Mouse (Mus musculus) v-Abl transformed pro-B cells (cell line): Measurements from ENCODE around the gene Ugt1a2.

Experiments used
- in situ Hi-C, 2 experiments: fragments of 400-800 bp; cut with MboI; formaldehyde crosslinking; loops; one replicate each; pipeline ENCODE4 v1.15.1; 2025; ENCODE audit not compliant: unreplicated experiment in 2 of 2

The Ugt1a2 gene

DNA sequence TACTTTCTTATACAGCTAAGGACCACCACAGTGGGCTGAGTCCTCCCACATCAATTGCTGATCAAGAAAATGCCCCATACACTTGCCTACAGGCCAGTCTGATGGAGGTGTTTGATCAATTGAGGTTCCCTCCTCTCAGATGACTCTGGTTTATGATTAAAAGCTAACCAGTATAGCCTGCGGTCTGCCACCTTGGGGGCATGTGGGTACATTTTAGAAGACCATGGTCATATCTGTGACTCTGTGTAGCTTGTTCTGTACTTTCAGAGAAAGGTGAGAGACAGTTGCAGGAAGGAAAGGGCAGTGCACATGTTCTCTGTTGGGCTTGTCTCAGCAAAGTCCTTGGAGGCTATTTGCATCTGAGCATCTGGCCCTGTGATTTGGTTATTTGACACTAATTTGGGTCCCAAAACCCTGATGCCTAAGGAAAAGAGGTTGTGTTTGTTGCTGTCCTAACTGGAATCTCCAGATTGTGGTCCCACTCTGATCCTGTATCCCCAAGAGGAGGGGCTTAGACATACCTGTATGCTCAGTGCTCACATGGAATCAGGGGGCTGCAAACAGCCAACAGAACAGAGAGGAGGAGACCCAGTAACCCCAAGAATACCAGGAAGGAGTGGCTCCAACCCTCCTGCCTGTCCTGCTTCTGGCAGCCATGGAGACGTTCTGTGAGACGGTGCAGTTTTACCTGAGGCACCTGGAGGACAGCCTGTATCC lies 32.4 kb downstream of the Ugt1a2 start:
- in situ Hi-C loops: no loop called here

DNA sequence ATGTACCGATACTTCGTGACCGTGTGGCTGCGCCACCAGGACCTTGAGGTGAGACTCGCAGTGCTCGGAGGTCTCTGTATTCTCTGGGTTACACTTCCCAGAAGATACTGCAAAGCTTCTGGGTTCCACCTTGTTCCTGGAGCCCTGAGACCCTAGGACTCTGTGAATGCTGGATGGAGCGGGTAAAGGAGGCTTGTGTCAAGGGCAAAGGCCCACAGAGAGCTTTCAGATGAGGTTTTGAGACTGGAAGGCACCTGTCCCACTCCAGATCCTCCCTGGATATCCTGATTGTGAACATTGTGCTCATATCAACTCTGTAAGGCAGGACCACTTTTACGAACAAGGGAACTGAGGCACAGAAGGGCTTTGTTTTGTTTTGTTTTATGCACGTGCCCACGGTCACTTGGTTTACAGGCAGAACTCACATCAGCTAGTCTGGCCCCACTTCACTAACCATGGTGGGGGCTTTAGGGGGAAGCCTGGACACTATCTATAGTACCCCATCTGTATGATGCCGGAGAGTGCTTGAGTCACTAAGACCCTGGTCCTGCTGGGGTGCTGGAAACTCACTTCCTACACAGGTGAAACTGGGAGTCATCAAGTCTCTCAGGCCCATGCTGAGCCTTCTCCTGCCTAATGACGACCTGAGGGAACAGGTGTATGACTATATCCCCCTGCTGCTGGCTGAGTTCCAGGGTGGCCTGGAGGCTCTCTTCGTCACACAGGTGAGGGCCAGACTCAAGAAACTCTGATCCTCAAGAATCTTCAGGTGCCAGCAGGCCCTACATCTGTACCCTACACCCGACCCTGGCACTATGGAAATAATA lies 33.2 kb downstream of the Ugt1a2 start:
- in situ Hi-C loops: no loop called here

DNA sequence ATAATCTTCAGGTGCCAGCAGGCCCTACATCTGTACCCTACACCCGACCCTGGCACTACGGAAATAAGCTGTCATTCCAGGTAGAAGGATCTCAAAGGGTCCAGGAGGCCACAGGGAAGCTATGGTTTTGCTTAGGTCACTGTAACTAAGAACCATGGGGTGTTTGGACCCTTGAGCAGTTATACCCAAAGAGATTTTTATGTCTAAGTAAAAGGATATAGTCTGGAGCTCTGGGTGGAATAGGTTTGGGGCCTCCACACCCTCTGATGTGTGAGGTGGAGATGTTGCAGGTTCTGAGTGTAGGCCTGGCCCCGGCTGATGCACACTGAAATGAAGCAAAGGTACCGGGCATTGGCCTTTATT lies 33.8 kb downstream of the Ugt1a2 start:
- in situ Hi-C loops: no loop called here

GRCm38 (mm10) chr1:88234646-88235045 lies 34.2 kb downstream of the Ugt1a2 start:
- in situ Hi-C loops: no loop called here

- in situ Hi-C loops: no loop called here
These were observed 34.9 kb downstream of the Ugt1a2 start for GRCm38 (mm10) chr1:88235046-88235893.

DNA sequence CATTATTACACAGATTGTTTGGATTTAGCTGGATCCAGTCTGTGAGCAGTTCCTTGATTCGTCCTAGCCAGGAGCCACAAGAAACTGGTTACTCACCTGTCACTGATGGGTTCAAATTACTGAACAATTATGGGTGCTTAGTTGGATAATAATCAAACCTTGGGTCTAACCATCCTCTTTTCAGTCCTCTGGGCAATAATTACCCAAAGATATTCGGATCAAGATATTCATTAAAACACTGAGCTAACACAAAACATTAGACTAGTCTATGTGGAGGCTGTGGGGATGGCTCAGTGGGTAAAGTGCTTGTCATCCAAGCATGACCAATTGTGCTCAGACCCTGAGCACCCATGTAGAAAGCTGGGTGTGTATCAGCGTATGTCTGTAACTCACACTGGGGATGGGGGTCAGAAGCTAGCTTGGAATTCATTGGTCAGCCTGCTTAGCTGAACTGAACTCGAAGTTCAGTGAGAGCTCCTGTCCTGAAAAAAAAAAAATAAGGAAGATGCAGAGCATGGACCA lies 35.6 kb downstream of the Ugt1a2 start:
- in situ Hi-C loops: no loop called here

DNA sequence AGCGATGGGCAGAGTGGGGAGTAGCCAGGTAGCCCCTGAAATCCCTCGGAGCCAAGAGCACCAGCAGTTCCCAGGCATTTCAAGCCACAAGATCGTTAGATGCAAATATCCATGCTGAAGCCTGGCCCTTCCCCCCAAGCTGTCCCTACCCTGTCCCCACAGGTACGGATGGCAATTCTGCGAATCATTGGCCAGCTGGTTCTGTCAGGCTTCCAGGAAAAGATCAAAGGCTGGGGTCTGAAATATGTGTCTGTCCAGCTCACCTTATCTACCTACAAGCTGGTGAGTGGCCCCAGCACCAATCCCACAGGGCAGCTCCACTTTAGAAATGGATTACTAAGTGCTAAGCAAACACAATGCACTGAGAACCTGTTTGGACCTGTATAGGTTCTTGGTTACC lies 36.9 kb downstream of the Ugt1a2 start:
- in situ Hi-C loops: no loop called here

GRCm38 (mm10) chr1:88238771-88239170 lies 38.4 kb downstream of the Ugt1a2 start:
- in situ Hi-C loops: no loop called here

GRCm38 (mm10) chr1:88240072-88240471 lies 39.7 kb downstream of the Ugt1a2 start:
- in situ Hi-C loops: no loop called here

DNA sequence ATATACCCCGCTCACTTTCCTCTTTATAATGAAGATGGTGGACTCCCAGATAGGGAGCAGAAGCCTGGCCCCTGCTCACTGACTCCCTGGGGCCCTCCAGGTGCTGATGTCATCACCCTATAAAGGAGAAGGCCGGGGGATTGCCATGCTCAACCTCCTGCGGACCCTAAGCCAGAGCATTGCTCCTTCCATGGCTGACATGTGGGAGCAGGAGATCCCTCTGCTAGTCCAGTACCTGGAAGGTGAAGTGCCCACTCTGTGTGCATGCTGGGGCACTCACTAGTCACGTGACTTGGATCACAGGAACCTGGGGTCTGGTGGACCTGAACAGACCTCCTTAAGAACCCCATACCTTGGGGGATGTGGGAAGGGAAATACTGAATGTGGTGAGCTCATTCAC lies 40.2 kb downstream of the Ugt1a2 start:
- in situ Hi-C loops: no loop called here

GRCm38 (mm10) chr1:88243861-88244260 lies 43.5 kb downstream of the Ugt1a2 start:
- in situ Hi-C loops: no loop called here

- in situ Hi-C loops: no loop called here
These were observed 45.5 kb downstream of the Ugt1a2 start for GRCm38 (mm10) chr1:88245881-88246280.

- in situ Hi-C loops: no loop called here
These were observed 46.0 kb downstream of the Ugt1a2 start for GRCm38 (mm10) chr1:88246386-88246785.

DNA sequence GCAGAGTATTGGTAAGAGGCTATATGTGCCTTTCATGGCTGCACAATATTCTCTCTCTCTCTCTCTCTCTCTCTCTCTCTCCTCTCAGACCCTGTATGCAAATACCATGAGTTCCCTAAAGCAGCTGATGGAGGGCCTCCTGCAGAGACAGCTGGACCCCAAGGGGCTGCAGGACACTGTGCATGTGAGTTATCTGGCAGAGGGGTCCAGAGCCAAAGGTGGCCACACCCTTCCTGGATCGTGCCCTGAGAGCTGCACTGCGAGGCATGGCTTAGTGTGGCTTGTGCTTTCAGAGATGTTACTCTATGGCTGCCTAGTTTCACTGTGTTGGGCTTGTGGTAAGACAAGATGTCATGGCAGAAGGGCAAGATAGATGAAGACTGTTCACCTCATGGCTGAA lies 47.3 kb downstream of the Ugt1a2 start:
- in situ Hi-C loops: no loop called here

DNA sequence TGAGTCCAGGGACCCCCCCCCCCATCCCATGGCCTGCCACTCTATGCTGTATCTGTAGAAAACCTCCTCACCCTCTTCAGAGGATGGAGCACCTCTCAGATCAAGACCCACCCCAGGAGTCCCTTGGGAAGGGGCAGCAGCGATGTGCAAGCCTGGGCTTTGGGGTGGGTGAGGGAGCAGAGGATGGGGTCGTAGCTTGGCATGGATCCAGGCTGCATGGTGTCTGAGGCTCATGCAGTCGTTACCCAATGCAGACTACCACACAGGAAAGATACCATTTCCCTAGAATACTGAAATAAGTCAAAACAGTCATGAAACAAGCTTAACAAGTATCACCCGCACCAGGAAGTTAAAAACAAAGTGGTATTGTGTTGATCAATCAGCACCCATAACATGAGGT lies 48.3 kb downstream of the Ugt1a2 start:
- in situ Hi-C loops: no loop called here

GRCm38 (mm10) chr1:88249596-88249995 lies 49.2 kb downstream of the Ugt1a2 start:
- in situ Hi-C loops: no loop called here

GRCm38 (mm10) chr1:88250023-88250422 lies 49.6 kb downstream of the Ugt1a2 start:
- in situ Hi-C loops: no loop called here

DNA sequence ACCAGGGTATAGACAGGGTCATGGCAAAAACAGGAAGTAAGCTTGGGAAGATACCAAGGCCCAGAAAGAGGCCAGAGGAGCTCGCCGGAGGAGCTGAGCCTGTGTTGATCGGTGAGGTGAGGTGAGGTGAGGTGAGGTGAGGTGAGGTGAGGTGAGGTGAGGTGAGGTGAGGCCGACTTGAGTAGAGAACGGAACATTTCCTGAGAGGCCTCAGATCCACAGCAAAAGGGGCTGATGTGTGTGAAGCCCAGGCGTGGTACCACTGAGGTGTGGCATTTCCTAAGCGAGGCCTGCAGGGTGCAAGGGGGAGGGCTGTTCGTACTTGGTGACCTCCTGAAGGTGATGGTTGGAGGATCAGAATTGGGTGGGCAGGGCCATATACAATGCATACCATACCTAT lies 52.7 kb downstream of the Ugt1a2 start:
- in situ Hi-C loops: no loop called here

- in situ Hi-C loops: no loop called here
These were observed 53.1 kb downstream of the Ugt1a2 start for GRCm38 (mm10) chr1:88253540-88253939.

- in situ Hi-C loops: no loop called here
These were observed 54.5 kb downstream of the Ugt1a2 start for GRCm38 (mm10) chr1:88254793-88255465.
